Mouse (Mus musculus) spleen, embryonic (tissue): Measurements from ENCODE around the gene Gm10277.
"Not testable (repeated sequence)": the region's sequence is repeated elsewhere in the genome, so short reads cannot be mapped to it uniquely, and the experiment has no call there.

Experiments used
- CTCF ChIA-PET: fragments of 350-600 bp; sonication (Branson Sonifier 250); formaldehyde crosslinking; loops from one replicate; lab custom pipeline; 2022; lab: Charles Lee

The Gm10277 gene

GRCm38 (mm10) chr11:77777436-77777835 is 10.1 kb downstream of the Gm10277 start:
- CTCF ChIA-PET, result interaction anchor here (0.7 kb wide), 1 partner anchor 9 kb away, joined by 3 read pairs; no protein-coding TSS in a partner anchor

GRCm38 (mm10) chr11:77775701-77776400 is 11.7 kb downstream of the Gm10277 start:
- CTCF ChIA-PET, result interaction anchor here (0.7 kb wide), 1 partner anchor 358 kb away, joined by 3 read pairs; no protein-coding TSS in a partner anchor

- CTCF ChIA-PET, result interaction anchor here (0.6 kb wide), 1 partner anchor 323 kb away, joined by 3 read pairs; the partner anchor contains the start of gene Fam222b
Observed at GRCm38 (mm10) chr11:77771879-77772713, 15.5 kb downstream of the Gm10277 start.

GRCm38 (mm10) chr11:77770346-77770745 is 17.2 kb downstream of the Gm10277 start:
- CTCF ChIA-PET, result interaction anchor here (0.6 kb wide), 1 partner anchor 69 kb away, joined by 3 read pairs; no protein-coding TSS in a partner anchor

- CTCF ChIA-PET, result interaction anchor here (0.6 kb wide), 2 partner anchors 13 to 371 kb away, joined by 3 to 4 read pairs; no protein-coding TSS in a partner anchor
Observed at GRCm38 (mm10) chr11:77769496-77769895, 18.1 kb downstream of the Gm10277 start.

- CTCF ChIA-PET, result interaction anchor here (0.6 to 0.7 kb wide), 2 partner anchors 18 to 1520 kb away, joined by 3 to 5 read pairs; no protein-coding TSS in a partner anchor
Observed at GRCm38 (mm10) chr11:77766351-77767001, 21.1 kb downstream of the Gm10277 start.

GRCm38 (mm10) chr11:77765459-77765777 is 22.1 kb downstream of the Gm10277 start:
- CTCF ChIA-PET, result no interaction called here

GRCm38 (mm10) chr11:77764694-77765458 is 22.7 kb downstream of the Gm10277 start:
- CTCF ChIA-PET, result interaction anchor here (0.6 to 0.9 kb wide), 3 partner anchors 9 to 1492 kb away, joined by 3 read pairs; no protein-coding TSS in a partner anchor

GRCm38 (mm10) chr11:77763673-77764340 is 23.7 kb downstream of the Gm10277 start:
- CTCF ChIA-PET, result interaction anchor here (0.6 to 1.6 kb wide), 2 partner anchors 16 to 52 kb away, joined by 5 to 11 read pairs; no protein-coding TSS in a partner anchor

- CTCF ChIA-PET, result interaction anchor here (0.5 to 1.6 kb wide), 4 partner anchors 15 to 76 kb away, joined by 3 to 11 read pairs (median 4); no protein-coding TSS in a partner anchor
Observed at GRCm38 (mm10) chr11:77762783-77763672, 24.5 kb downstream of the Gm10277 start, which contains the start of gene Myo18a. Myo18a (plus strand) TSS chr11:77763246.

- CTCF ChIA-PET, result no interaction called here
Observed at GRCm38 (mm10) chr11:77760031-77760430, 27.5 kb downstream of the Gm10277 start.

GRCm38 (mm10) chr11:77753469-77753868 is 34.1 kb downstream of the Gm10277 start:
- CTCF ChIA-PET, result no interaction called here

GRCm38 (mm10) chr11:77752525-77752924 is 35.0 kb downstream of the Gm10277 start:
- CTCF ChIA-PET, result no interaction called here

GRCm38 (mm10) chr11:77748996-77749395 is 38.6 kb downstream of the Gm10277 start:
- CTCF ChIA-PET, result no interaction called here

GRCm38 (mm10) chr11:77747103-77747502 is 40.4 kb downstream of the Gm10277 start:
- CTCF ChIA-PET, result not testable (repeated sequence)

- CTCF ChIA-PET, result no interaction called here
Observed at GRCm38 (mm10) chr11:77746652-77747051, 40.9 kb downstream of the Gm10277 start.

- CTCF ChIA-PET, result interaction anchor here (0.9 kb wide), 1 partner anchor 26 kb away, joined by 4 read pairs; no protein-coding TSS in a partner anchor
Observed at GRCm38 (mm10) chr11:77743966-77744365, 43.6 kb downstream of the Gm10277 start.

- CTCF ChIA-PET, result no interaction called here
Observed at GRCm38 (mm10) chr11:77738555-77738954, 49.0 kb downstream of the Gm10277 start.

GRCm38 (mm10) chr11:77737289-77737688 is 50.3 kb downstream of the Gm10277 start:
- CTCF ChIA-PET, result interaction anchor here (0.7 kb wide), 2 partner anchors 18 to 77 kb away, joined by 6 to 16 read pairs; no protein-coding TSS in a partner anchor
